Mouse (Mus musculus) thymus, adult 2 months (tissue): ENCODE measurements around the gene Arl6ip4.

Source experiments
- CTCF ChIP-seq: fragments of 200-500 bp; IDR thresholded peaks from 2 replicates; pipeline ENCODE4 v1.5.1; 2012; ENCODE audit warnings: mild to moderate bottlenecking, control low read depth, low read length, moderate library complexity, borderline replicate concordance; ENCODE audit not compliant: control insufficient read depth, poor library complexity, insufficient read depth; ENCODE audit errors: extremely low read depth
- POLR2A ChIP-seq: fragments of 200-500 bp; IDR thresholded peaks from 2 replicates; pipeline ENCODE4 v1.6.1; 2012; ENCODE audit warnings: mild to moderate bottlenecking, low read length, control low read depth, moderate library complexity; ENCODE audit not compliant: control insufficient read depth, poor library complexity, insufficient read depth; ENCODE audit errors: extremely low read depth

GRCm38 (mm10) chr5:124166741-124167140 is 50.9 kb downstream of the Arl6ip4 start:
- no peak for TF ChIP-seq POLR2A
- no peak for TF ChIP-seq CTCF
